Mouse (Mus musculus): ENCODE data around the gene Ndufb6. TPM values are rescaled to one million over a fixed set of nuclear protein-coding genes. Genes with fewer than 3 reads are reported as not detected.

The Ndufb6 gene
- polyA plus RNA-seq, 1 experiment from 2014 or later, result 293 TPM

DNA sequence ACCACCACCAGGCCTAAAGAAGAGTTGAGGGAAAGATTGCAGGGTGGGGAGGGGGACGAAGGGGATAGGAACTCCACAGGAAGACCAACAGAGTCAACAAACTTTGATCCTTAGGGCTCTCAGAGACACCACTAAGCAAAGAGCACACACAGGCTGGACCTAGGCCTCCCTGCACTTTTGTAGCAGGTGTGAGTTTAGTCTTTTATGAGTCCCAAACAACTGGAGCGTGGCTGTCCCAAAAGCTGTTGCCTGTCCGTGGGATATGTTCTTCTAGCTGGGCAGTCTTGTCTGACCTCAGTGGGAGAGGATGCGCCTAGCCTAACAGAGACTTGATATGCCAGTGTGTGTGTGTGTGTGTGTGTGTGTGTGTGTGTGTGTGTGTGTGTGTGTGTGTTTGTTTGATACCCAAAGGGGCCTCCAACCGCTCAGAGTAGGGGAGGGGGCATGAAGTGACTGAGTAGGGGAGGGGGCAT is 38.9 kb downstream of the Ndufb6 start:
- Histone ChIP-seq H3K4me3 (ENCODE audit: low read length) (peak overlapping the region; percentile 60), H3K36me3 (ENCODE audit: control insufficient read depth, insufficient read depth, low read length) (no peaks in the 10 kb centered on the region), H3K9me3 (ENCODE audit: control insufficient read depth, low read length) (no peaks in the 10 kb centered on the region), H3K27ac (ENCODE audit: low read length) (no peak overlapping the region), H3K9ac (ENCODE audit: low read length) (peak overlapping the region; percentile 63), H3K27me3 (ENCODE audit: control insufficient read depth, insufficient read depth, low read depth, low read length) (no peaks in the 10 kb centered on the region), H3K4me1 (replicated peaks; ENCODE audit: control insufficient read depth, insufficient read depth, low read length) (peaks cover 4% of the 10 kb centered on the region; the same call in 1 of the 2 replicates), H3K4me2 (ENCODE audit: low read depth, low read length) (peak overlapping the region; percentile 70)
- ATAC-seq (ENCODE audit: low read depth), result peak; percentile 5; the same call in 1 of the 2 replicates
- 45% methylated on average over 5 of the region's 5 CpGs for WGBS

DNA sequence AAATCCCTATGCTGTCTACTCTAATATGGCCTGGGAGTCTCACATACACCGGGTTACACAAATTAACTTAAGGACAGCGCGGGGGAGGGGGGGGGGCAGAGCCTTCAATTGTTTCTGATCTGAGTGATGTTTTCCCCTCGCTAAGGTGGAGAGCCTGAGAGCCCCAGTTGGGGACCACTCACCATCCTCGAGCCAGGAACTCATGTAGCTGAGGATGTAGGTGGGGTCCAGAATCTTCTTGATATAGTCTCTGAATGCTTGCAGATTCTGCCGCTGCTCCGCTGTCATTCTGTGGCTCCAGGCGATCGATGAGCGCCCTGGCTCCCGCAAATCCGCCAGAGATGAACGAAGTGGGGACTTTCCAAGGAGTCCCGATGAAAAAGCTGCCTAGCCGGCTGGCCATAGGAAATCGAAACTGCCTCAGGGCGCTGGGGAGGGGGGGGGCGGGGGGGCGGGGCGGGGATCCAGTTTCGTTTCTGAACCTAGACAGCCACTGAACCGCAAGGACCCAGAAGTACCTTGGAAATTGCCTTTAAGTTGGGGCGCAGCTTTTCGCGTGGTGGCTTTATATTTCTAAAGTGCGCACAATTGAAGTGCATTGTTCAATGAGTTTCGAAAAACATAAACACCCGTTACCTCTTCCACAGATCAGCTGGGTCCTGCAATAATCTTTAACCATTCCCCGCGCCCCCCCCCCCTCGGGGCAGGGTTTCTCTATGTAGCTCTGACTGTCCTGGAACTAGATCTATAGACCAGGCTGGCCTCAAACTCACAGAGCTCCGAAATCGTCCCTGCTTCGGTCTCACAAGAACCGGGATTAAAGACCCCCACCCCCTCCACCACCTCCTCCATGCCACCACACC is 39.6 kb downstream of the Ndufb6 start, which contains the start of gene Ddx58:
TSS of gene Ddx58 (minus strand) at position 420 of the 863 bp plus-strand sequence.
- peak; percentile 78 for ATAC-seq (ENCODE audit: low read depth)
- H3K27ac ChIP-seq (ENCODE audit: low read length), result peak within 1 kb of the TSS; percentile 70
- 2% methylated on average over 29 of the region's 35 CpGs for WGBS

GRCm38 (mm10) chr4:40238483-40239408 is 40.5 kb downstream of the Ndufb6 start:
- Histone ChIP-seq H3K36me3 (ENCODE audit: control insufficient read depth, insufficient read depth, low read length) (0 out of 2 replicates have a peak, but pooled peaks cover 2% of the 10 kb centered on the region), H3K9me3 (ENCODE audit: control insufficient read depth, low read length) (no peaks in the 10 kb centered on the region), H3K27me3 (ENCODE audit: control insufficient read depth, insufficient read depth, low read depth, low read length) (no peaks in the 10 kb centered on the region), H3K4me2 (ENCODE audit: low read depth, low read length) (peak overlapping the region; percentile 70), H3K27ac (ENCODE audit: low read length) (peak overlapping the region; percentile 70), H3K4me1 (replicated peaks; ENCODE audit: control insufficient read depth, insufficient read depth, low read length) (peaks cover 4% of the 10 kb centered on the region; the same call in 1 of the 2 replicates), H3K4me3 (ENCODE audit: low read length) (peak overlapping the region; percentile 60), H3K9ac (ENCODE audit: low read length) (peak overlapping the region; percentile 63)
- WGBS, result 1% methylated on average over 17 of the region's 17 CpGs
- peak; percentile 78 for ATAC-seq (ENCODE audit: low read depth)

More for the DNA sequence above, 39.6 kb downstream of the Ndufb6 start, which contains the start of gene Ddx58:
- Histone ChIP-seq H3K9ac (ENCODE audit: low read length) (peak within 1 kb of the TSS; percentile 63), H3K4me2 (ENCODE audit: low read depth, low read length) (peak within 1 kb of the TSS; percentile 70), H3K36me3 (ENCODE audit: control insufficient read depth, insufficient read depth, low read length) (0 out of 2 replicates have a peak, but pooled peaks cover 1% of the 10 kb centered on the region), H3K27me3 (ENCODE audit: control insufficient read depth, insufficient read depth, low read depth, low read length) (no peaks in the 10 kb centered on the region), H3K9me3 (ENCODE audit: control insufficient read depth, low read length) (no peaks in the 10 kb centered on the region), H3K4me1 (replicated peaks; ENCODE audit: control insufficient read depth, insufficient read depth, low read length) (peaks cover 4% of the 10 kb centered on the region; the same call in 1 of the 2 replicates), H3K4me3 (ENCODE audit: low read length) (peak within 1 kb of the TSS; percentile 60)

DNA sequence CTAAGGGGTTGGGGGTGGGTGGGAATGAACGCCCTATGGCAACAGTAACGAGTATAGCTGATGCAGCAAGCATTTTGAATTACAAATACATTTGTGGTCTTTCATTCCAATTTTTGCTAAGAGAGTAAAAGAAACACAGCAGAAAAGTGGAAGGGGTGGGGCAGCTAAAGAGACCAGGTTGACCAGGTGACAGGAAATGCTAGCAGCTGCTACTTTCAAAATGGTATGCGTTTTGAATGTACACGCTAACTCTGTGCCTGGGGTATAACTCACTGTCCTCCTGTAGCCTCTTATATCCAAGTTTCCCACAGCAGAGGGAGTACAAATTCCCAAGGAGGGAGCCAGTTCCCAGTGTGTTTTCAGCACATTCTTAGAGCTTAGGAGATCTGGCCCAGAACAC is 42.4 kb downstream of the Ndufb6 start:
- no peak overlapping the region for H3K9ac ChIP-seq (ENCODE audit: low read length)
- H3K36me3 ChIP-seq (ENCODE audit: control insufficient read depth, insufficient read depth, low read length), result 0 out of 2 replicates have a peak, but pooled peaks cover 2% of the 10 kb centered on the region
- ATAC-seq (ENCODE audit: low read depth), result no peak
- H3K27me3 ChIP-seq (ENCODE audit: control insufficient read depth, insufficient read depth, low read depth, low read length), result no peaks in the 10 kb centered on the region
- H3K4me2 ChIP-seq (ENCODE audit: low read depth, low read length), result no peak overlapping the region
- H3K4me3 ChIP-seq (ENCODE audit: low read length), result no peak overlapping the region
- 70% methylated on average over 4 of the region's 4 CpGs for WGBS
- no peak overlapping the region for H3K27ac ChIP-seq (ENCODE audit: low read length)
- H3K9me3 ChIP-seq (ENCODE audit: control insufficient read depth, low read length), result no peaks in the 10 kb centered on the region
- peaks cover 4% of the 10 kb centered on the region; the same call in 1 of the 2 replicates for H3K4me1 ChIP-seq (replicated peaks; ENCODE audit: control insufficient read depth, insufficient read depth, low read length)

DNA sequence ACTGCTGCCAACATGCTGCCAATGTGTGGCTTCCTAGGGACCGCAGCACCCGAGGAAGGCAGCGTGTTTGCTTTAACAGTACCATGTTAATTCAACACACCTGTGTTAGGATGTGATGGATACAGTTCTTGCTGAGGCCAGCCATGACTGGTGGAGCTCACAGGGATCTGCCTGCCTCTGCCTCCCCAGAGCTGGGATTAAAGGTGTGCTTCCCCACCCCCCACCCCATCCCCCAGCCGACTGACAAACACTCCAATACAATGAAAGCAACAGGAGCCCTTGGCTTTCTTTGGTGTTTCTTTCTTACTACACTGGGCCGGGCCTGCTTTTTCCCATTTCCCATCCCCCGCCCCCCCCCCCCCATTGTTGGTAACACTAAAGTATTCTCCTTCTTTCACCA is 45.0 kb downstream of the Ndufb6 start:
- Histone ChIP-seq H3K27ac (ENCODE audit: low read length) (no peak overlapping the region), H3K4me3 (ENCODE audit: low read length) (no peak overlapping the region), H3K9me3 (ENCODE audit: control insufficient read depth, low read length) (no peaks in the 10 kb centered on the region), H3K36me3 (ENCODE audit: control insufficient read depth, insufficient read depth, low read length) (0 out of 2 replicates have a peak, but pooled peaks cover 2% of the 10 kb centered on the region), H3K4me2 (ENCODE audit: low read depth, low read length) (no peak overlapping the region), H3K4me1 (replicated peaks; ENCODE audit: control insufficient read depth, insufficient read depth, low read length) (peaks cover 4% of the 10 kb centered on the region; the same call in 1 of the 2 replicates), H3K27me3 (ENCODE audit: control insufficient read depth, insufficient read depth, low read depth, low read length) (no peaks in the 10 kb centered on the region), H3K9ac (ENCODE audit: low read length) (no peak overlapping the region)
- no peak for ATAC-seq (ENCODE audit: low read depth)
- WGBS, result 81% methylated on average over 6 of the region's 6 CpGs

GRCm38 (mm10) chr4:40233062-40233664 is 46.1 kb downstream of the Ndufb6 start:
- H3K9ac ChIP-seq (ENCODE audit: low read length), result no peak overlapping the region
- H3K27me3 ChIP-seq (ENCODE audit: control insufficient read depth, insufficient read depth, low read depth, low read length), result no peaks in the 10 kb centered on the region
- no peak overlapping the region for H3K27ac ChIP-seq (ENCODE audit: low read length)
- no peaks in the 10 kb centered on the region for H3K4me1 ChIP-seq (replicated peaks; ENCODE audit: control insufficient read depth, insufficient read depth, low read length)
- WGBS, result 88% methylated on average over 7 of the region's 7 CpGs
- H3K4me3 ChIP-seq (ENCODE audit: low read length), result no peak overlapping the region
- H3K36me3 ChIP-seq (ENCODE audit: control insufficient read depth, insufficient read depth, low read length), result 0 out of 2 replicates have a peak, but pooled peaks cover 2% of the 10 kb centered on the region
- H3K4me2 ChIP-seq (ENCODE audit: low read depth, low read length), result no peak overlapping the region
- no peaks in the 10 kb centered on the region for H3K9me3 ChIP-seq (ENCODE audit: control insufficient read depth, low read length)
- no peak for ATAC-seq (ENCODE audit: low read depth)

- Histone ChIP-seq H3K9ac (ENCODE audit: low read length) (no peak overlapping the region), H3K27ac (ENCODE audit: low read length) (no peak overlapping the region), H3K9me3 (ENCODE audit: control insufficient read depth, low read length) (no peaks in the 10 kb centered on the region), H3K4me1 (replicated peaks; ENCODE audit: control insufficient read depth, insufficient read depth, low read length) (no peaks in the 10 kb centered on the region), H3K4me2 (ENCODE audit: low read depth, low read length) (no peak overlapping the region), H3K4me3 (ENCODE audit: low read length) (no peak overlapping the region), H3K36me3 (ENCODE audit: control insufficient read depth, insufficient read depth, low read length) (0 out of 2 replicates have a peak, but pooled peaks cover 1% of the 10 kb centered on the region), H3K27me3 (ENCODE audit: control insufficient read depth, insufficient read depth, low read depth, low read length) (no peaks in the 10 kb centered on the region)
- ATAC-seq (ENCODE audit: low read depth), result no peak
- 96% methylated on average over 6 of the region's 6 CpGs for WGBS
Measured at GRCm38 (mm10) chr4:40229723-40230122, 49.5 kb downstream of the Ndufb6 start.

GRCm38 (mm10) chr4:40227886-40228285 is 51.3 kb downstream of the Ndufb6 start:
- Histone ChIP-seq H3K9me3 (ENCODE audit: control insufficient read depth, low read length) (no peaks in the 10 kb centered on the region), H3K27ac (ENCODE audit: low read length) (no peak overlapping the region), H3K4me1 (replicated peaks; ENCODE audit: control insufficient read depth, insufficient read depth, low read length) (no peaks in the 10 kb centered on the region), H3K4me3 (ENCODE audit: low read length) (no peak overlapping the region), H3K9ac (ENCODE audit: low read length) (no peak overlapping the region), H3K4me2 (ENCODE audit: low read depth, low read length) (no peak overlapping the region), H3K27me3 (ENCODE audit: control insufficient read depth, insufficient read depth, low read depth, low read length) (no peaks in the 10 kb centered on the region), H3K36me3 (ENCODE audit: control insufficient read depth, insufficient read depth, low read length) (no peaks in the 10 kb centered on the region)
- WGBS, result 91% methylated on average over 7 of the region's 7 CpGs
- no peak for ATAC-seq (ENCODE audit: low read depth)

All from lung, embryonic 16.5 days (tissue).